In genomic region chr17:68836655-68837012, GRCm38 (mm10) we compare ENCODE assay signal across 9 mouse cellular contexts. TPM values are rescaled to one million over a fixed set of nuclear protein-coding genes. Genes with fewer than 3 reads are reported as not detected.
DNase-seq lines count a peak whose midpoint lies in the region; ATAC-seq and TF ChIP-seq lines count a peak whose summit lies in the region.
"Had no signal": no experiment of that assay in that cellular context is flagged by ENCODE, and none has a peak within 500 bp of the region (broad histone marks: within the 10 kb centered on the region; RNA-seq: fewer than 3 reads in every experiment).

No protein-coding gene starts in this region.

- no peak overlapping the region for H3K27ac ChIP-seq in kidney, postnatal 0 days
- no peak overlapping the region for H3K27ac ChIP-seq in embryonic facial prominence, embryonic 14.5 days (replicated peaks; ENCODE audit: low read depth, low read length)
- no peak overlapping the region for H3K27ac ChIP-seq in intestine, embryonic 14.5 days (ENCODE audit: low read depth)
- no peak overlapping the region for H3K27ac ChIP-seq in neural tube, embryonic 12.5 days

- no peak for DNase-seq in kidney, postnatal 0 days (ENCODE audit: low spot score)
- DNase-seq in kidney, adult 8-10 months = no peak
- DNase-seq in embryonic facial prominence, embryonic 14.5 days (ENCODE audit: low spot score) = peak; percentile 47
- peak; percentile 50 for DNase-seq in intestine, embryonic 14.5 days (ENCODE audit: low spot score)
- DNase-seq in T-cell, adult 2 months (ENCODE audit: low spot score) = no peak
- no peak for DNase-seq in gastrocnemius, postnatal 10 days
- DNase-seq in urinary bladder, postnatal 10 days (ENCODE audit: low spot score) = no peak
- DNase-seq: kidney, adult 11 months had no signal

- H3K4me1 ChIP-seq in kidney, postnatal 0 days (replicated peaks; ENCODE audit: insufficient read depth, low read length) = peaks cover 9% of the 10 kb centered on the region
- peaks cover 33% of the 10 kb centered on the region for H3K4me1 ChIP-seq in embryonic facial prominence, embryonic 14.5 days (ENCODE audit: control insufficient read depth, insufficient read depth, low read length)
- peaks cover 19% of the 10 kb centered on the region for H3K4me1 ChIP-seq in intestine, embryonic 14.5 days (replicated peaks; ENCODE audit: control insufficient read depth, insufficient read depth, low read length)
- peaks cover 19% of the 10 kb centered on the region; the same call in 1 of the 2 replicates for H3K4me1 ChIP-seq in neural tube, embryonic 12.5 days

- 0 out of 2 replicates have a peak overlapping the region, but pooled peaks have one; percentile 49 for H3K9ac ChIP-seq in kidney, postnatal 0 days (ENCODE audit: low read depth, low read length)
- H3K9ac ChIP-seq in embryonic facial prominence, embryonic 14.5 days (ENCODE audit: low read depth, low read length) = peak overlapping the region; percentile 67
- peak overlapping the region; percentile 31; the same call in 1 of the 2 replicates for H3K9ac ChIP-seq in intestine, embryonic 14.5 days (ENCODE audit: low read length)
- H3K9ac ChIP-seq in neural tube, embryonic 12.5 days = peak overlapping the region; percentile 62

- no peaks in the 10 kb centered on the region for H3K36me3 ChIP-seq in kidney, postnatal 0 days (ENCODE audit: insufficient read depth, low read length)
- no peaks in the 10 kb centered on the region for H3K36me3 ChIP-seq in embryonic facial prominence, embryonic 14.5 days (ENCODE audit: control insufficient read depth, insufficient read depth, low read length)
- H3K36me3 ChIP-seq in intestine, embryonic 14.5 days (ENCODE audit: control insufficient read depth, insufficient read depth, low read length) = no peaks in the 10 kb centered on the region
- H3K36me3 ChIP-seq in neural tube, embryonic 12.5 days = no peaks in the 10 kb centered on the region

- TF ChIP-seq CTCF in kidney, postnatal 0 days (IDR thresholded peaks at IDR 0.05; ENCODE audit: low read depth) = no peak

- WGBS in kidney, postnatal 0 days = under 1% methylated on average over 15 of the region's 15 CpGs
- 2% methylated on average over 12 of the region's 15 CpGs for WGBS in embryonic facial prominence, embryonic 14.5 days
- 0% methylated on average over 13 of the region's 15 CpGs for WGBS in intestine, embryonic 14.5 days
- WGBS in neural tube, embryonic 12.5 days = 1% methylated on average over 14 of the region's 15 CpGs

- H3K27me3 ChIP-seq in kidney, postnatal 0 days (ENCODE audit: insufficient read depth, low read length) = peaks cover 46% of the 10 kb centered on the region
- peaks cover 52% of the 10 kb centered on the region for H3K27me3 ChIP-seq in embryonic facial prominence, embryonic 14.5 days (replicated peaks; ENCODE audit: control insufficient read depth, insufficient read depth, low read length)
- H3K27me3 ChIP-seq in intestine, embryonic 14.5 days (replicated peaks; ENCODE audit: control insufficient read depth, insufficient read depth, low read length) = peaks cover 47% of the 10 kb centered on the region
- peaks cover 29% of the 10 kb centered on the region for H3K27me3 ChIP-seq in neural tube, embryonic 12.5 days (replicated peaks)

- H3K4me3 ChIP-seq in kidney, postnatal 0 days (replicated peaks; ENCODE audit: low read depth, low read length) = peak overlapping the region; percentile 45
- H3K4me3 ChIP-seq in embryonic facial prominence, embryonic 14.5 days (ENCODE audit: low read depth, low read length) = peak overlapping the region; percentile 59
- H3K4me3 ChIP-seq in intestine, embryonic 14.5 days (ENCODE audit: low read depth, low read length) = peak overlapping the region; percentile 54
- peak overlapping the region; percentile 59 for H3K4me3 ChIP-seq in neural tube, embryonic 12.5 days

- H3K4me2 ChIP-seq in kidney, postnatal 0 days (ENCODE audit: low read length) = peak overlapping the region; percentile 81
- peak overlapping the region; percentile 95 for H3K4me2 ChIP-seq in embryonic facial prominence, embryonic 14.5 days (ENCODE audit: low read depth, low read length)
- H3K4me2 ChIP-seq in intestine, embryonic 14.5 days (ENCODE audit: low read length) = peak overlapping the region; percentile 89
- H3K4me2 ChIP-seq in neural tube, embryonic 12.5 days (replicated peaks) = peak overlapping the region; percentile 82

- ATAC-seq in kidney, postnatal 0 days (replicated peaks; ENCODE audit: low FRiP score, low read depth) = 0 out of 2 replicates have a peak, but pooled peaks have one; percentile 34
- ATAC-seq in embryonic facial prominence, embryonic 14.5 days (ENCODE audit: low read depth) = peak; percentile 53
- ATAC-seq in intestine, embryonic 14.5 days (replicated peaks; ENCODE audit: low FRiP score, low TSS enrichment, low read depth) = peak; percentile 49; the same call in 1 of the 2 replicates
- peak; percentile 48 for ATAC-seq in neural tube, embryonic 12.5 days (ENCODE audit: low FRiP score, low read depth)

- no peaks in the 10 kb centered on the region for H3K9me3 ChIP-seq in kidney, postnatal 0 days (replicated peaks; ENCODE audit: low read length)
- H3K9me3 ChIP-seq in embryonic facial prominence, embryonic 14.5 days (ENCODE audit: control insufficient read depth, low read length) = no peaks in the 10 kb centered on the region
- no peaks in the 10 kb centered on the region for H3K9me3 ChIP-seq in intestine, embryonic 14.5 days (ENCODE audit: control insufficient read depth, low read length)
- H3K9me3 ChIP-seq in neural tube, embryonic 12.5 days = no peaks in the 10 kb centered on the region

RNA-seq across cellular contexts. Expression of gene Tmem200c, which starts 10.2 kb away (rescaled TPM):
- 0.61 and 0.74 TPM in 2 replicates for polyA plus RNA-seq in kidney, postnatal 0 days (2015; fragmentation: Nextera tagmentation; extraction: Ambion mirVana)
- polyA plus RNA-seq in embryonic facial prominence, embryonic 14.5 days (2014; fragmentation: Nextera tagmentation; extraction: Ambion mirVana) = 1.1 and 2.0 TPM in 2 replicates
- 0.53 and 0.56 TPM in 2 replicates for polyA plus RNA-seq in intestine, embryonic 14.5 days (2014; fragmentation: Nextera tagmentation; extraction: Ambion mirVana)
- polyA plus RNA-seq in neural tube, embryonic 12.5 days (2016; fragmentation: Nextera tagmentation; extraction: Ambion mirVana) = 2.6 and 3.5 TPM in 2 replicates
- total RNA-seq in gastrocnemius, postnatal 10 days (2021) = 1 to 10 TPM in 1 of 2 experiments, under 1 TPM in 1; 0.42 to 1.2 TPM

Comparison
In these comparisons a context has a peak if more than half of its experiments do, and no peak if none do; other contexts are left out.
1. DNase-seq: peak in embryonic facial prominence, embryonic 14.5 days (single experiment) and intestine, embryonic 14.5 days (single experiment); none in kidney, postnatal 0 days (single experiment), kidney, adult 8-10 months (0 of 2), T-cell, adult 2 months (single experiment), gastrocnemius, postnatal 10 days (single experiment) and urinary bladder, postnatal 10 days (single experiment).
2. Peak in every context shown above with its lines, with median percentiles within 50 percentile points of each other: ATAC-seq, H3K4me2 ChIP-seq, H3K4me3 ChIP-seq and H3K9ac ChIP-seq.